Mouse (Mus musculus) ES-E14 (cell line): ENCODE data around the gene Itgb5.

Experiments used
- HCFC1 ChIP-seq: IDR thresholded peaks from 2 replicates; pipeline ENCODE4 v1.6.1; 2012; ENCODE audit warnings: low read length, inconsistent platforms, borderline replicate concordance; ENCODE audit not compliant: insufficient read depth
- ZNF384 ChIP-seq: IDR thresholded peaks from 2 replicates; pipeline ENCODE4 v1.6.1; 2012; ENCODE audit warnings: low read depth, low read length, inconsistent platforms

- TF ChIP-seq ZNF384 = no peak
- no peak for TF ChIP-seq HCFC1
These were observed 159.6 kb downstream of the Itgb5 start for GRCm38 (mm10) chr16:33989106-33989505.
